Mouse (Mus musculus) ES-Bruce4 (cell line): ENCODE measurements around the gene BC037034.
"Not testable (repeated sequence)": the region's sequence is repeated elsewhere in the genome, so short reads cannot be mapped to it uniquely, and the experiment has no call there.

Source experiments
- CTCF ChIP-seq: IDR thresholded peaks from one replicate; pipeline ENCODE4 v1.8.1; 2011; ENCODE audit warnings: low read depth, low read length
- POLR2A ChIP-seq: IDR thresholded peaks from one replicate; pipeline ENCODE4 v1.8.1; 2011; ENCODE audit warnings: low read length; ENCODE audit not compliant: insufficient read depth

DNA sequence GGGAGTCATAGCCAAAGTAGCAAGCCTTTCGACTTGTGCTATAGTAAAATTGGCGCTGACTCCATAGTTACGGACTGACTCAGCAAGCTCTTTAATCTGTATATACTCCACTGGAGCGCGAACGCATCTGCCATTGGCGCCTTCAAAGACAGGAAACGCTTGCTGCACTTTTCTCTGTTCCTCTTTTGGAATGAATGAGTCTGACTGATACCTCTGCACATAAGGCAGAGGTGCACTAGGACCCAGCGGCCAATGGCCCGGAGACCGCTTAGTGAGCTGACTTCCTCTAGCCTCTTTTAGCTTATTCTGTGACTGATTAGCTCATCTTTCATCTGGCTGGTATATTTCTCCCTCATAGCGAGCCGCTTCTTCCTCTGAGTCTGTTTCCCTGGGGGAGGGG, 47.2 kb downstream of the BC037034 start:
- TF ChIP-seq POLR2A, CTCF: not testable (repeated sequence)
